Mouse (Mus musculus) lung, adult 18-20 months (tissue): Measurements from ENCODE around the gene Zdhhc18.
A peak's percentile ranks its signal among the peaks of the same experiment; 100 is the strongest.

Experiments used
- DNase-seq, 2 experiments: peaks; one replicate each; pipeline ENCODE4 v3.0.0; 2022; ENCODE audit warnings: mixed read lengths in 2 of 2

The Zdhhc18 gene

DNA sequence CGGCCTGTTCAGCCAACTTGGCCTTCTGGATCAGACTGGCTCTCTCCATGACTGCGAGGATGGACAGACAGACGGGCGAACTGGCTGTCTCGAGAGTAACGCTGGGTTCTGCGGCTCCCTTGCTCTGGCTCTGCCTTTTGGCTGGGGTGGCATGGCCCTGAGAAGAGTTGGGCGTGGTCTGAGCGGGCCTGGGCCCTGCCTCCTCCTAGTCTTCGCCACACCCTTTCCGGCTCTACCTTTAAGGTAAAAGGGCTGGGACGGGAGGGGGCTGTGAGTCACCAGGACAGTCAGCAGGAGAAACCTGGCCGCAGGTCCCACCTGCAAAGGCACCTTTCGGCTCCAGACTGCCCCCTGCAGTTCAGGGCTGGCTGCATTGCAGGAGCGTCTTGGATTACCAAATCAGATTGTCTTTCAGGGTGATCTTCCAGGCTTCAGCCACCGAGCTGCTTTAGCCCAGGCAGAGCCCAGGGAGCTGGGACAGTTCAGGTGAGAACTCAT is 48.2 kb downstream of the Zdhhc18 start, which contains the start of gene Sfn:
Gene Sfn, minus strand, starts transcription at position 448 of the 498 bp plus-strand sequence.
- peak; percentile 86 to 92 for DNase-seq

GRCm38 (mm10) chr4:133600306-133600705 is 49.6 kb downstream of the Zdhhc18 start:
- no peak for DNase-seq

- peak; percentile 98 for DNase-seq
These were observed 50.3 kb downstream of the Zdhhc18 start for GRCm38 (mm10) chr4:133599571-133600073.

GRCm38 (mm10) chr4:133599116-133599515 is 50.8 kb downstream of the Zdhhc18 start:
- no peak for DNase-seq

- DNase-seq: peak; percentile 26 to 65
These were observed 51.3 kb downstream of the Zdhhc18 start for GRCm38 (mm10) chr4:133598616-133599015.

GRCm38 (mm10) chr4:133596084-133596483 is 53.9 kb downstream of the Zdhhc18 start:
- DNase-seq: no peak

DNA sequence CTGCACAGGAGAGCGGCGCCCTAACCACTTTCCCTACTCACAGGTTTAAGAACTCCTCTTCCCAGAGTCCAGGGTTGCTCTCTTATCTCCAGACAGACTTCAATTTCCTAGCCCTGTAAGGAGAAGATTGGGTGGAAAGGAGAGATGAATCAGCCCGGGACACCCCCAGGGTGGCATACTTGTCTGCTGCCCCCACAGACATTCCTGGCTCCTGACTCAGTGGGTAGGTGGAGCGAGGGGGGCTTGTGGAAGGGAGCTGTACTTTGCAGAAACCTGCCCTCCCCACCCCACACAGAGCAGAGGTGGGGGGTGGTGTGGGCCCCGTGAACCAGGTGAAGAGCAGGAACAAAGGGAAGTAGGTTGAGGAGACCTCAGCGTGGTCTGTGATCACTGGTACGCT is 54.4 kb downstream of the Zdhhc18 start:
- no peak for DNase-seq

DNA sequence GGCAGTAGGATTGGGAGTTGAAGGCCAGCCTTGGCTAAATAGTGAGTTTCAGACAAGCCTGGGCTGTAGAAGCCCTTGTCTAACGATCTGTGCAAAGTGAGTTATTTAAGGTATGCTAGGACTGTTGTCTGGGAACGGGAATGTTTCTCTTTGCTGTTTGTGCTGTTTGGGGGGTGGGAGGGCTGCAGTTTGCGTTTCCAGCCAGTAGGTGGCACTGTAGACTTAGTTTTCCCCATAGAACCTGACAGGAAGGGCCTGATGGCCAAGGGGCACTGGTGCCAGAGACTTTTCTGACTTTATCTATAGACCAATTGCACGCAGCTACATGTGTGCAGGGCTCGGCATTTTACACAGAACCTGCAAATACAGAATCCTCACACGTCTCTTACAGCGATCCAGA is 57.4 kb downstream of the Zdhhc18 start:
- DNase-seq: peak; percentile 66 to 72

GRCm38 (mm10) chr4:133584059-133584951 is 65.6 kb downstream of the Zdhhc18 start, which contains the start of gene Gpn2:
Gene Gpn2 (plus strand): TSS chr4:133584362.
- DNase-seq: peak; percentile 85 to 87

- DNase-seq: no peak
These were observed 66.3 kb downstream of the Zdhhc18 start for GRCm38 (mm10) chr4:133583690-133584058.

DNA sequence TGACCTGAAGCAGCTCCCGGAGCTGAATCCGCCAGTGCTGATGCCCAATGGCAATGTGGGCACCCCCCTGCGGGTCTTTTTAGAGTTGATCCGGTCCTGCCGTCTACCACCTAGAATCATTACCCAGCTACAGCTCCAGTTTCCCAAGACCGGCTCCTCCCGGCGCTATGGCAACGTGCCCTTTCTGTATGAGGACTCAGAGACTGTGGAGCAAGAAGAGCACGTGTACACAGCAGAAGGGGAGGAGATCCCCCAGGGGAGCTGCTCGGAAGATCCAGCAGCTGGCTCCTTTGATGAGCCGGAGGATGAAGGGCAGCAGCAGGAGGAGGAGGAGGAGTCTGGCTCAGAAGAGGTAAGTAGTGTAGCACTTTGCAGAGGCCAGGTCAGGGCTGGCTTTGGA is 72.0 kb downstream of the Zdhhc18 start:
- DNase-seq: no peak

- DNase-seq: no peak
These were observed 75.1 kb downstream of the Zdhhc18 start for GRCm38 (mm10) chr4:133574843-133575202.

DNA sequence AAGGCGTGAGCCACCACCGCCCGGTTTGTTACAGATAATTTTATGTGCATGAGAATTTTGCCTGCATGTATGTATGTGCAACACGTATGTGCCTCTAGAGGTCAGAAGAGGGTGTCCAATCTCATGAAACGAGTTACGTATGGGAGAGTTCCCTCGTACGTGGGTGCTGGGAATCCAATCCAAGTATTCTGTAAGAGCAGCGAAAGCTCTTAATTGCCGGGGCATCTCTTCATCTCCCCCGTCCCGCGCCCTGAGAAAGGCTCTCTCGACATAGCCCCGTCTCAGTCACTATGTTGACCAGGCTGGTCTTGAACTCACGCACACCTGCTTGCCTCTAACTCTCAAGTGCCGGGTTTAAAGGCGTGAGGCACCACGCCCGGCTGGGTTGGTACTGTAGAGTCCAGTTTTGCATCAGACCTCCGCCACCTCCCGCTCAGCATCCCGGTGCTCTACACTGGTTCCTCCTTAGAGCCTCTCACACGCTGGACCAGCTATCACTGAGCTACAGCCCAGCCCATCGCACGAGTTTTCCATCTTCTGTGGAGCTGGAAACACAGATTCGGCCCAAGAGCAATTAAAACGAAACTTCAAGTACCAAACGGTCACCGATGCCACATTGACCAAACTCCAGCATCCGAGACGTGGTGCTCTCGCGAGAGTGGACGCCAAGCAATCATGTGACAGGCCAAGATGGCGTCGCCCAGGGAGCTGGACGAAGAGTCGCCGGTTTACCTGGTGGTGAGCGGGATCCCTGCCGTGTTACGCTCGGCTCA is 75.7 kb downstream of the Zdhhc18 start, which contains the start of gene Gpatch3:
Gene Gpatch3, plus strand, starts transcription at position 676 of the 773 bp plus-strand sequence.
- DNase-seq: peak; percentile 92 to 94

DNA sequence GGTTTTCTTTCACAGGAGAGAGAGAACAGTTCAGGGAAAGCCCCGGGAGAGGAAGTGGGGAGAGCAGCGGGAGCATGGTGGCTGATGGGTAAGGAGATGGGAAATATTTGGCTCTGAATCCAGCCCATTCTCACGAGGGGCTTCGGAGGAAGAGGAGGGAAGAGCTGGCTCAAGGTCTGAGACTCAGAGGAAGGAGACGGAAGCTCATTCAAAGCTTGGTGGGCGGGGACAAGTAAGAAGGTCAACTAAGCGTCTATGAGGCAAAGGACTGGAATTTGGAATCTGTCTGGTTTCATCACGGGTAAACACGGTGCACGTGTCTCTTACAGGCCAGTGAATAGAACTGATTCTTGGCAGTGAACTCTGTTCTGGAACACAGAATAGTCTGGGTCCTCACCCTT is 79.9 kb downstream of the Zdhhc18 start:
- no peak for DNase-seq

DNA sequence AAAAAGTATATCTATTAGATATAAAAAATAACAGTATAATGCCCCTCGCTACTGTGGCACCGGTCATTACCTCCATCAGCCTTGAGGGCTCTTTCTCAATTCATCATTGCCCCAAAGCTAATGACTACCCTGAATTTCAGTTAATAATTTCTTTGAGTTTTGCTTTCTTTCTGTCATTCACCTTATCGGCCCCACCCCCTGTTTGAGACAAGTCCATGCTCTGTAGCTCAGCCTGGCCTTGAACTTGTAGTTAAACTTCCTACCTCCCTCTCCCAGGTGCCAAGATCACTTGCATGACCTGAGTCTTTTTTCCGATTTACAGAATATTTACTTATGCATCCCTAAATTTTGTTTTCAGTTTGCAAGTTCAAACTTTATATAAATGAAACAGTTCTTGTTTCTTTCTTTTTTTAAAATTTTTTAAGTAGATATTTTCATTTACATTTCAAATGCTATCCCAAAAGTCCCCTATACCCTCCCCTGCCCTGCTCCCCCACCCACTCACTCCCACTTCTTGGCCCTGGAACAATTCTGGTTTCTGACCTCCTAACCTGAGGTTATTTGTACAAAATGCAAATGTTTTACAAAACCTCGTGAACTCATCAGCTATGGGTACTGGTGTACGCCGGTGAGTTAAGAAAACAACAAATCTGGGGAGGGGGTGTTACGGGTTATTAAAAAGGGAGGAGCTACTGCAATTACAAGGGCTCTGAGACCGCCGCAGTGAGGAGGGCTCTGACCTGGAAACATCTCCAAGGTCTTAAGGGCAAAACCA is 80.5 kb downstream of the Zdhhc18 start:
- no peak for DNase-seq

DNA sequence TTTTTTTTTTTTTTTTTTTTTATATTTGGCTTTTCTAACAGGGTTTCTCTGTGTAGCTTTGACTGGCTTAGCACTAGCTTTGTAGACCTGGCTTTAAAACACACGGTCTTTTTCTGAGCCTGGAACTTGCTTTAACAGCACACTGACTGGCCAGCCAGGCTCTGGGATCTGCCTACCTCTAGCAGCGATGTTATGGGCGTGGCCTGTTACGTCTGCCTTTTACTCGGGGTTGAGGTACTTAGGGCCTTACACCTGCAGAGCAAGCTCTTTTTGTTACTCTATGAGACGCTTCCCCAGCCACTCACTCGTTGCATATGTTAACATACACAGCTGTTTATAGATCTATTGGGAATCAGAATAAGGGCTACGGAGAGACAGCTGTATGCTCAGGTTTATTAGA is 82.7 kb downstream of the Zdhhc18 start:
- DNase-seq: no peak

DNA sequence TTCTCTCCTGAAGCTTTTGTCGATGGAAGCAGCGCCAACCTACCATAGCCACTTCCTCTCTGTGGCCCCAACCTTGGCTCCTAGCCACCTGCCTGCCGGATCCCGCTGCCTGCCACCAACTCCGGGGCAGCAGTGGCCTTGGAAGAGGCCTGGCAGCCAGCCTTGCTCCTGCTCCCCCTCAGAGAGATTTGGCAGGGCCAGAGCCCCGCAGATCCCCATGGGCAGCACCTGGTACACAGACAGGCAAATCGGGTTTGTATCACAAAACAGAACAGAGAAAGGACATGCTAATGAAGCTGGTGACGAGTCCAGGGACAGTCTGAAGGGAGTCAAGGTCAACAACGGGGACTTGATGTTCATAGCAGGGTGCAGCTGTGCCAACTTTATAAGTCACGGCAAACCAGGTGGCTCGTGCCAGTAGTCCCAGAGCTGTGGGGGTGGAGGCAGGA is 86.8 kb downstream of the Zdhhc18 start:
- no peak for DNase-seq

- DNase-seq: no peak
These were observed 88.3 kb downstream of the Zdhhc18 start for GRCm38 (mm10) chr4:133561622-133562021.

DNA sequence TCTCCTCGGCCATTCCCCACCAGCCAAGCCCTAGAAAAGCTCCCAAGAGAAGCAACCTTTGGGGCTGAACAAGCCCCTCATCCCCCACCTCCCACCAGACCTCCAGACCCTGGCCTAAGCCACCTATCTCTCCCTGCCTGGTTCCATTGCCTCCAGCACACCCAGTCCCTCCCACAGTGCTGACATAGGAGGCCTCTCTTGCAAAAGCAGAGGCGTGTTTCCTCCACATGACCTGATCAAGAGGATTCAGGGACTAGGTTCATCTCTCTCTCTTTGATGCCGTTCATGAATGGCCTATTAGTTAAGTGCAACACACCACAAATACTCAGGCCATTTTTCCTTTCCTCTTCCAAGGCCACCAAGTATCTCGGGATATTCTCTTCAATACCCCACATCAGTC is 90.1 kb downstream of the Zdhhc18 start:
- no peak for DNase-seq

DNA sequence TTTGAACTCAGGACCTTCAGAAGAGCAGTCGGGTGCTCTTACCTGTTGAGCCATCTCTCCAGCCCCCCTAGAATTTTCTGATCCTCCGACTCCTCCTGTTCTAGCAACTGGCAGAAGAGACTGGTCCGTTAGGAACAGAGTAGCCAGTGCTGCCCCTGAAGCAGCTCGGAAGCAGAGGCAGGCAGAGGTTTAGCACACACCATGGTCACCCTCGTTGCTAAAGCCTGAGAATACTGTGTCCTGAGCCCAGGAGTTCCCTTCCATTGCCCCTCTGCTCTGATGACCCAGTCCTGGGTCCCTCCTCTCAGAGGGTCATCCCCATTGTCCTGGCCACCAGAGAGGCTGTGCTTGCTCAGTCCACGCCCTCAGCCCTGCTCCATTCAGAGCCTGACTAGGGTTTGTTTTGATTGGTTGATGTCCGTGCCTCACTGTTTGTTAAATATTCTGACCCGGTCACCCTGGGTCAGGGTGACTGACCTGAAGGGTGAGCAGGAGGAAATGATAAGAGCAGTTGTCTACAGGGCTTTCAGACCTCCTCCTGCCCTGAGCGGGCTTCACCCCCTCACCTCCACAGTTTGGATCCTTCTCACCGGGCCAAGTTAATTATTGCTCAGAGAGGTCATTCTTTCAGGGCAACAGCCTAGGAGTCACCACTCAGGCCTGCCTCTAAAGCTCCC is 92.8 kb downstream of the Zdhhc18 start:
- no peak for DNase-seq
